Mouse (Mus musculus): ENCODE results near the gene D330045A20Rik. TPM values are rescaled to one million over a fixed set of nuclear protein-coding genes. Genes with fewer than 3 reads are reported as not detected.

Gene D330045A20Rik
- polyA plus RNA-seq, 1 experiment from 2014 or later: 0.07 TPM

DNA sequence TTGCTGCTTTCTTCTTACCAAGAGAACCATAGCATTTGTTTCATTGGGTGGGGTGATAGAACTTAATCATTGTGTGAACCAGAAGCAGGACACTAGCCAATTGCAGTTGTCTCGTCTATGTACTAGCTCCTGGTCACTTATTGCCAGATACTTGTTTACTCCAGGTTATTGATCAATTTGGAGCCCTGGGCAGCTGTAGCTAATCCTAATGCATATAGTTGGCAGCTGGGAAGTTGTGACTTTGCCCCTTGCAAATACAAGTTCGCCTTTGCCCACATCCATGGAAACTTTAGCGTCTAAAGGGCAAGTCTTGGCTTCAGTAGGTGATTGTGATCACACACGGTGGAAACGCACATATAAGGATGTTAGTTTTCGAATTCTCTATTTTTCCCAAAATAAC is 116.2 kb downstream of the D330045A20Rik start:
- ATAC-seq (no peak), DNase-seq (ENCODE audit: low spot score) (no peak)
- H3K36me3 ChIP-seq (ENCODE audit: insufficient read depth, low read length): no peaks in the 10 kb centered on the region
- H3K9ac ChIP-seq (replicated peaks; ENCODE audit: low read depth): no peak overlapping the region
- H3K27ac ChIP-seq (ENCODE audit: low read length): no peak overlapping the region
- no peaks in the 10 kb centered on the region for H3K4me1 ChIP-seq (ENCODE audit: insufficient read depth, low read depth, low read length)
- no peaks in the 10 kb centered on the region for H3K27me3 ChIP-seq (replicated peaks; ENCODE audit: insufficient read depth, low read length)
- no peak overlapping the region for H3K4me2 ChIP-seq (replicated peaks; ENCODE audit: low read depth, low read length)
- TF ChIP-seq CTCF (IDR thresholded peaks at IDR 0.05) (no peak), EP300 (IDR thresholded peaks at IDR 0.05) (no peak)
- H3K4me3 ChIP-seq (ENCODE audit: low read depth, low read length): no peak overlapping the region
- WGBS: 82% methylated on average over 6 of the region's 6 CpGs
- H3K9me3 ChIP-seq (ENCODE audit: low read length): no peaks in the 10 kb centered on the region

Other genes starting within 250 kb of the D330045A20Rik start
- 0.13 TPM in 1 of 2 replicates, not detected in the other for gene Trap1a, start 146.7 kb upstream of the D330045A20Rik start, polyA plus RNA-seq (2015; fragmentation: Nextera tagmentation; extraction: Ambion mirVana)
- gene Rnf128, start 82.9 kb downstream of the D330045A20Rik start, polyA plus RNA-seq (2015; fragmentation: Nextera tagmentation; extraction: Ambion mirVana): 4.6 and 4.9 TPM in 2 replicates
- 2.2 and 2.5 TPM in 2 replicates for gene Tbc1d8b, start 204.6 kb downstream of the D330045A20Rik start, polyA plus RNA-seq (2015; fragmentation: Nextera tagmentation; extraction: Ambion mirVana)
- gene Gm15013, start 234.1 kb downstream of the D330045A20Rik start, polyA plus RNA-seq (2015; fragmentation: Nextera tagmentation; extraction: Ambion mirVana): 0.20 and 0.30 TPM in 2 replicates

Data from lung, postnatal 0 days (tissue).